Mouse (Mus musculus) liver, embryonic 14.5 days (tissue): ENCODE results near the gene Trmt1.

Experiments
- CTCF ChIP-seq: IDR thresholded peaks from 2 replicates; pipeline ENCODE4 v1.5.1; 2016; ENCODE audit warnings: antibody characterized with exemption, low read depth, control low read depth
- EP300 ChIP-seq: IDR thresholded peaks from 2 replicates; pipeline ENCODE4 v1.6.1; 2016; ENCODE audit warnings: antibody characterized with exemption, low read depth

DNA sequence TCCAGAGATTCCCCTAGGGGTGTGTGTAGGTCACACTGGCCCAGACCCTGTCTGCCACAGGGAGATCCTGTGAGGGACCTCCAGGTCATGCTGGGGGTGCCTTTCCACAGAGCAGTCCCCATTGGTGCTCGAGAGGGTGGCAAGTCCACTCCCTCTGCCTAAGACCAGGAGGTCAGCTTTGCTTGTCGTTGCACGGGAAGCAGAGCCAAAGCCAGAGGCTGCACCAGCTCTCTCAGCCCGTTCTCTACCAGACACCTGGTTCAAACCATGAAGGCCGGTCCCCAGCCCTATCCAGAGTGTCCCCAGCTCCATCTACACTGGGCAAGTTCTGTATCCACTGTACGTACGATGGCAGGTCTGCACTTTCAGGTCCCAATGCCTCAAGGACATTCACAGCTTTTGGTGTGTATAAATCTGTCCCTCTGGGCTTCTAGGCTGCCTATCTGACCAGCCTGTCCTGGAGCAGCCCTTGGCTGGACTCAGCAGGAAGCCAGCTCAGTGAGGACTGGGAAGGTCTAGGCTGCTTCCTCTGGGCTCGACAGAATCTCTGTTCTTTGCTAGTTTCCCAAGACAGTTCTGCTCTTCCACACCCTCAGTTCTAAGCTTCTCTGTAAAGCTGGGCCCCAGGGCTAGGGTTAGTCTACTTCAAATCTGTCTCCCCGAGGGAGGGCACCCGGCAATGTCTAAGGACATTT, 39.3 kb downstream of the Trmt1 start:
- TF ChIP-seq EP300 (no peak), CTCF (no peak)
